Mouse (Mus musculus) megakaryocyte-erythroid progenitor cell, adult 5 weeks (primary cell): ENCODE data around the gene Olfr128. TPM values are rescaled to one million over a fixed set of nuclear protein-coding genes. Genes with fewer than 3 reads are reported as not detected.

Experiments used
- polyA plus RNA-seq: library from polyadenylated mRNA; stranded (reverse); fragments of >175 nt; gene quantifications from 2 replicates; pipeline ENCODE4 v1.2.3, GENCODE M21; 2012

Gene Olfr128
- polyA plus RNA-seq: not detected in 2 replicates

DNA sequence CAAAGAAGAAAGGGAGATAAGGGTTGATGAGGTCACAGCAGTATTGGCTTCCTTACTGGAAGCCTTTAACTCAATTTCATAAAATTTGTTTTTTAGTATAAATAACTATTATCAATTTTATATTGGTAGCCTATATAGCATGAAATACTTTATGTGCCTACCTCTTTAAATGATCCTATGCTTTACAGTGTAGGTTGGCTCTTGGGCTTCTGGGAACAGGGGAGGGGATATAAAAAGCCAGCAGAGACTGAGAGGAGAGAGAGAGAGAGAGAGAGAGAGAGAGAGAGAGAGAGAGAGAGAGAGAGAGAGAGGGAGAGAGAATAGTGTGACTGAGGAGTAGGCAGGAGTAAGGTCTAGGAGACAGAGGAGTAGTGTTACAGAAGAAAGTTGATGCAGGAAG, at the start of gene Olfr128:
Gene Olfr128 (plus strand): TSS at position 301 of the 400 bp plus-strand sequence.

GRCm38 (mm10) chr17:37900137-37900536, 20.2 kb upstream of the Olfr128 start, which contains the start of gene Olfr127:
TSS of gene Olfr127 (plus strand) at chr17:37900437.

DNA sequence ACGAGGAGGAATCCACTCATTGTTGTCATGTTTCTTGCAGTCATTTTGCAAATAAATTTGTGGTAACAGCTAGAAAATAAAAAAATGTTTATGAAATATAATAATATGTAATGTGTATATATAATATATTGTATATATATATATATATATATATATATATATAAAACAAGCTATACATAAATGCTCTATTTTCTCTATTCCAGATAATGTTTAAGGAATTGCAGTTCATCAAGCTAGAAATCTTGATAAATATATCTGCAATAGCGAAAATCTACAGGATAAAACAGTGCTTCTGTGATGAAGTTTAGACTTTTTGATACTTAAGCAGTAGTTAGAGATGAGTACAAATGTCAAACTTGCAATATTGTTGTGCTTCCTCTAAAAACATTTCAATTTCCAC, 32.6 kb downstream of the Olfr128 start, which contains the start of gene Olfr761:
Gene Olfr761 (minus strand): TSS at position 101 of the 400 bp plus-strand sequence.

Other genes starting within 250 kb of the Olfr128 start
- not detected in 2 replicates for gene Olfr119, start 224.0 kb upstream of the Olfr128 start, polyA plus RNA-seq
- gene Olfr120, start 198.7 kb upstream of the Olfr128 start, polyA plus RNA-seq: not detected in 2 replicates
- not detected in 2 replicates for gene Olfr121, start 171.7 kb upstream of the Olfr128 start, polyA plus RNA-seq
- not detected in 2 replicates for gene Olfr122, start 151.9 kb upstream of the Olfr128 start, polyA plus RNA-seq
- gene Olfr123, start 127.0 kb upstream of the Olfr128 start, polyA plus RNA-seq: not detected in 2 replicates
- gene Olfr124, start 120.7 kb upstream of the Olfr128 start, polyA plus RNA-seq: not detected in 2 replicates
- not detected in 2 replicates for gene Olfr125, start 87.6 kb upstream of the Olfr128 start, polyA plus RNA-seq
- gene Olfr126, start 73.1 kb upstream of the Olfr128 start, polyA plus RNA-seq: 0.04 TPM in 1 of 2 replicates, not detected in the other
- 0.01 TPM in 1 of 2 replicates, not detected in the other for gene Olfr127, start 20.1 kb upstream of the Olfr128 start, polyA plus RNA-seq
- not detected in 2 replicates for gene Olfr761, start 32.5 kb downstream of the Olfr128 start, polyA plus RNA-seq
- gene Olfr129, start 139.5 kb downstream of the Olfr128 start, polyA plus RNA-seq: not detected in 2 replicates
- gene Olfr130, start 143.4 kb downstream of the Olfr128 start, polyA plus RNA-seq: not detected in 2 replicates
- gene Olfr131, start 168.1 kb downstream of the Olfr128 start, polyA plus RNA-seq: not detected in 2 replicates
- gene Olfr132, start 214.0 kb downstream of the Olfr128 start, polyA plus RNA-seq: not detected in 2 replicates
- not detected in 2 replicates for gene Olfr133, start 224.7 kb downstream of the Olfr128 start, polyA plus RNA-seq